Mouse (Mus musculus): ENCODE measurements at regions not wholly inside any gene's neighbourhood (a gene's known extent, or its start where the extent isn't known, plus 50 kb on each side); places are given as distances from the start of the nearest gene placed in this dataset.

DNA sequence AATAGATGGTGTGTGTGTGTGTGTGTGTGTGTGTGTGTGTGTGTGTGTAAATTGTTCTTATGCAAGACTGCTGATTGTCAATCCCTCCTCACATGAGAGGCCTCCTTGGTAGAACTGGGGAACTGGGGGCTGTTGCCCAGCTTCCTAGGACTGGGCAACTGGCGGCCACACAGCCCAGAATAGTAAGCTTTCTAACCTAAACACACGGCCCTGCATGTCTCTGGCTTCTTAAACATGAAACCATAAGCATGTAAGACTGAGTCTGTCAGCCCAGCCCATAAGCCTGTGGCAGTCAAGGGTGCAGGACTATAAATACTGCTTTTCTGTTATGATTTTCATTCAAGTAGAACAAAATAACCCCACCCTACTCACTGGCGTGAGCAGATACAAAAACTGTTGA lies 60.7 kb downstream of the Ifng start:
- peak; percentile 56 to 64 for DNase-seq (ENCODE audit: low spot score in 2 of 2)

- DNase-seq (ENCODE audit: low spot score in 2 of 2): no peak
Observed at GRCm38 (mm10) chr10:118504811-118505210, 64.0 kb downstream of the Ifng start.

GRCm38 (mm10) chr10:118506154-118506553 lies 65.3 kb downstream of the Ifng start:
- peak in 1 of 2 experiments; percentile 6 for DNase-seq (ENCODE audit: low spot score in 2 of 2)

- peak; percentile 48 to 49 for DNase-seq (ENCODE audit: low spot score in 2 of 2)
Observed at GRCm38 (mm10) chr10:118507630-118508029, 66.8 kb downstream of the Ifng start.

- DNase-seq (ENCODE audit: low spot score in 2 of 2): no peak
Observed at GRCm38 (mm10) chr10:118516839-118517238, 76.0 kb downstream of the Ifng start.

DNA sequence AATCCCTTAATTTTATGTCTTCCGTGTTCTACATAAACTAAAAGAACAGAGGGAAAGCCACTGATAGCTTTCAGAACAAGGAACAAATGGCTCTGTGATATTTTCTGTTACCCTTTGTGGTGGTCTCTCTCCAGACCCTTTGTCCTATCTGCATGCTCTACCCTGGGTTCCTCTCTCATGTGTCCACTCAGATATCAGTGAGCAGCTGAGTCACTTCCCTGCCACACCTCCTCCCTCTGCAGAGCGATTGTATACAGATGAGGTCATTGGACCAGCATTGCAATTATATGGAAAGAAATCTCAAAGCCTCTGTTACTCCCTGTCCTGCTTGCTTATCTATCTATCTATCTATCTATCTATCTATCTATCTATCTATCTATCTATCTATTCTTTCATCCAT lies 77.1 kb downstream of the Ifng start:
- no peak for DNase-seq (ENCODE audit: low spot score in 2 of 2)

- peak in 1 of 2 experiments; percentile 31 for DNase-seq (ENCODE audit: low spot score in 2 of 2)
Observed at GRCm38 (mm10) chr10:118545966-118546365, 105.1 kb downstream of the Ifng start.

DNA sequence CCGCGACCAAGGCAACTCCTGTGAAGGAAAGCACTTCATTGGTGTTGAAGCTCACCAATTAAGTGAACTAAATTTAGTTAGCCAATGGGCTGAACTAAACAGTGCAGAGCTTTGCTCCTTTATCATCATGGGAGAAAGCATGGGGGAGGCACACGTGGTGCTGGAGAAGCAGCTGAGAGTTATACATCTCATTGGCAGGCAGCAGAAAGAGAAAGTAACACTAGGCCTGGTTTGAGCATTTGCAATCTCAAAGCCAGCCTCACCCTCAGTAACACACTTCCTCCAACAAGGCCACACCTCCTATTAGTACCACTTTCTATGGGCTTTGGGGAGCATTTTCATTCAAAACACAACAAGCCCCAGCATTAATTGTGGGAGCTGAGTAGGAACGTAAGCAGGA lies 109.4 kb downstream of the Ifng start:
- DNase-seq (ENCODE audit: low spot score in 2 of 2): no peak

DNA sequence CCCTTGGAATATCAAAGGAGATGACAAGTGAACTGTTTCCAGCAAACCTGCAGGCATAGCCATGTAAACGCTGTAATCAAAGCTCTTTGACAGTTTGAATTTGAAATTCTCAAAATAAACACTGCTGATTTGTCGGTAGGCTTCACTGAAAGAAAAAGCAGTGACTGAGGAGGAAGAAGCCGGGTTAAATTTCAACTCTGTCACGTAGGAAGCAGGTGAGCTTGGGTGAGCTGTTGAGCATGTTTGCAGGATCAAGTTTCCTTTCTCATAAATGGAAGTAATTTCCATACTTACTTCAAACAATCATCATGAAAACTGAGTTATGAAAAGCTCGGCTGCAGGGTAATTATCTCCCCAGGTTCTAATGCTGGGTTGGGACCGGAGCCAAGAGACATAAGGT lies 118.0 kb downstream of the Ifng start:
- DNase-seq (ENCODE audit: low spot score in 2 of 2): no peak

GRCm38 (mm10) chr10:118564041-118564440 lies 123.2 kb downstream of the Ifng start:
- no peak for DNase-seq (ENCODE audit: low spot score in 2 of 2)

DNA sequence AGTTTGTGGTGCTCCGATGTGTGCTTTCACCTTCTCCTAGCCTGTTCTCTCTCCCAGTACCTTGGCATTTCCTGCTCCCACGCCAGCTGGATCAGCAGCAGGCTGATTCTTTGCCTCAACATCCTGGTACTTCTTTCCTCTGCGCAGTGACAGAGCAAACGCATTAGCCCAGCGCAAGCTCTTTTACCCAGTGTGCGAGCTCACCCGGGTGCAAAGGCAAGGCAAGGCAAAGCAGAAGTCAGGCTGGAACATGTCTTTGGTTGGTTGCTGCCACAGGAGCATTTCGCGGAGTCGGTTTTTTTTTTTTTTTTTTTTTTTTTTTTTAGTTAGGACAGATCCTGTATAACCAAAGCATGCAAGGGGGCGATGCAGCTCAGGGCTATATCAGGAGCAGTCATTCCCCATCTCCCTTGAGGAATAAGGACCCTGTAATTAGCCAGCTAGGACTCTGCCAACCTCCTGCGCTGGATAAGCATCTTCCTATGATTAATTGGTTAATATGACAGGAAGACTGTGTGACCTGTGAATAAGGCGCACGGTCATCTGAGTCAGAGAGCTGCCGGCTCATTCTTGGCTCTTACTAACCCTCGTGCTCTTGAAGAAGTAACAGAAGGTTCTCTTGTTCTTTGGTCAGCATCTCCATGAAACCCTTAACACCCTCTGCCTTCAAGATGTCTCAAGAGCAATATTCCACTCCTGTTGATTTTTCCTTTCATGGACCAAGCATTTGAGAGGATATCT lies 123.9 kb downstream of the Ifng start:
- no peak for DNase-seq (ENCODE audit: low spot score in 2 of 2)

DNA sequence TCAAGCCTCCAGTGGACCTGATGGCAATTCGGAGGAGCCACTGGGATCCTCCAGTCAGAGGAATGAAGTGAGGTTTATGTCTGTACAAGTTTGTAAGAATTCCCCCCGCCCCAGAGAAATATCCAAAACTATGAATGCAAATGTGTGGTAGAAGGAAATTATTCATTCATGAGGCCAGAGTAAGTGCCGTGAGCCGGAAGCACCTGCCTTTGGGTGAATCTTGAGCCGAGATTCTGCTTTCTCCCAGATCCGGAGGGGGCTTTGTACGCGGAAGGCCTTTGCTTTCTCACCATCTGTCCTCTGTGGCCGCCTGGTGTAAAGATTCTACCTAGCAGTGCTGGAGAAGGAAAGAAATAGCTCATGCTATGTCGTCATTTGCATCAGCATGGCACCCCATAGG lies 127.8 kb downstream of the Ifng start:
- no peak for DNase-seq (ENCODE audit: low spot score in 2 of 2)

DNA sequence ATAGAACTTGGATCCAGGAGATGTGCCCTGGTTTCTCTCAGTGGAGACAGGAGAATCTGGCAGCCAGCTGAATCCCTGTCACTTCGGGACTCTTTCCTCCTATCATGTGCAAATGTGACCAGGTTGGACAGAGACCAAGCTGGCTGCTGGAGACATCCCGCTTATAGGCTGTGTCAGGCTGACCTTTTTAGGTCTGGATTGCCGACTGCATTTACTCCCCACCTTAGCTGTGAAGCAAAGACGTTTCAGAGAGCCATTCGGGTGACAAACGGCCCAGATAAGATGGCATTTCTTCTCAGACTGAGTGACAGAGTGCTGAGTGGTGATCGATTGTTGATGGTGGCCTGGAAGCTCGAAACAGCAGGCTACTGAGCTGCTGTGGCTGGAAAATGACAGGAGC lies 128.6 kb downstream of the Ifng start:
- no peak for DNase-seq (ENCODE audit: low spot score in 2 of 2)

DNA sequence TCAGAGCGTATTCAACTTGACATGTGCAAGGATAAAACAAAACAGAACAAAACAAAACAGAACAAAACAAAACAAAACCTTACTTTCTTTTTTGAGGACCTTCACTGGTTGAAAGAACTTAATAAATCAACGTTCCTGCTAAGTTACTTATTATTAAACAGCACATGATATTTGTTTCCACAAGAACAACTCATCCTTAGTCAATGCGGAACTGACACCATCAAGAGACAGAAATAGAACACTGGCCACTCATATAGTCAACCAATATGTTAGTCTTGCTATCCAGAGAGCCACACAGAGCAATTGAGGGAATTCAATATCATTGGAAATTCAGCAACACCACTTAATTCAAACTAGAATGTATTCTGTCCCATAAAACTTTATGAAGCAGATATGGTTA lies 132.4 kb downstream of the Ifng start:
- DNase-seq (ENCODE audit: low spot score in 2 of 2): no peak

GRCm38 (mm10) chr10:118575570-118575969 lies 134.7 kb downstream of the Ifng start:
- no peak for DNase-seq (ENCODE audit: low spot score in 2 of 2)

GRCm38 (mm10) chr10:118581376-118581775 lies 140.5 kb downstream of the Ifng start:
- DNase-seq (ENCODE audit: low spot score in 2 of 2): no peak

DNA sequence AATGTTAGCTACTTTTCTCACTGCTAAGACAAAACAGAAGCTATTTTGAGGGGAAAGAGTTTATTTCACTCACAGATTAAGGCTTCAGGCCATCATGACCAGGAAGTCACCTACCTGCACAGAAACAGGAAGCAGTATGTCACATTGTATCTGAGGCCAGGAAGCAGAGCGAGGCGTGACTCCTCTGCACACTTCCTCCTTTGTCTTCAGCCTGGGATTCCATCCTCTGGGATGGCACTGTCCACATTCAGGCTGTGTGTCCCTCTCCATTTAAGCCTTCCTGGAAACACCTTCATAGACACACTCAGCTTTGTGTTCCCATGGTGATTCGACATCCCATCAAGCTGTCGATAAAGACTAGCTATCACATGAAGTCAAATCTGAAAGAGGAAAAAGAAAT lies 145.0 kb downstream of the Ifng start:
- no peak for DNase-seq (ENCODE audit: low spot score in 2 of 2)

DNA sequence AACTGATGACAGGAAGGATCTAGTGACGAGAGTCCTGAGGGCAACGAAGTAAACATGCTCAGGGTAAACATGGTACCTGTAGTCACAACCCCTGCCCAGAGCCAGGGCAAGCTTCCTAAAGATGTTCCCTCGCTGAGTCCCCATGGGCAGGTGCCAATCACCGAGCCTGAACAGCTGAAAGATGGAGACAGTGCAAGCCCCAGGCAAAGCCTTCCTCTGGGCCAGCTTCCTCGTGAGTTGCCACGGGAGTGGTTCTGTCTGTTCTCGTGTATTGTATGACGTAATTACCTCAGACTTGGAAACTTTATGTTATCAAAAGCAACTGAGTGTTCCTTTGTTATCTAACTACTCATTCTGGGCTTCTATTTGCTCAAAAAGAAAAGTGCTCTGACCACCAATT lies 147.4 kb downstream of the Ifng start:
- no peak for DNase-seq (ENCODE audit: low spot score in 2 of 2)

GRCm38 (mm10) chr10:118592648-118593368 lies 152.0 kb downstream of the Ifng start:
- peak; percentile 66 to 78 for DNase-seq (ENCODE audit: low spot score in 2 of 2)

GRCm38 (mm10) chr10:118596206-118596605 lies 155.4 kb downstream of the Ifng start:
- no peak for DNase-seq (ENCODE audit: low spot score in 2 of 2)

DNA sequence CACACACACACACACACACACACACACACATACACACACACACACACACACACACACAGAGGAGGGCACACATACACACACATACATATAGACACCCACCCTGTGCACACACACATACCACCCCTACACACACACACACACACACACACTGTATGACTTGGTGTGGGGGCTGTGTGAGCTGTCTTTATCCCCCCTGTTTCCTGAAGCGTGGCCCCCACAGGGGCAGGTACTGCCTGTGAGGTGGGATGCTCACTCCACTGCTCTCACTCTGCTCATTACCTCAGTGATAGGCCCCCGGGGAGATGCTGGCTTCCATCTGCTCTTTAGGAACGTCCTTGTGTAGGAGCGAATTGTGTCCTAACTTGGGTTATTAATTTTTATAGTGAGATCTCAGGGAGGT lies 157.7 kb downstream of the Ifng start:
- no peak for DNase-seq (ENCODE audit: low spot score in 2 of 2)

DNA sequence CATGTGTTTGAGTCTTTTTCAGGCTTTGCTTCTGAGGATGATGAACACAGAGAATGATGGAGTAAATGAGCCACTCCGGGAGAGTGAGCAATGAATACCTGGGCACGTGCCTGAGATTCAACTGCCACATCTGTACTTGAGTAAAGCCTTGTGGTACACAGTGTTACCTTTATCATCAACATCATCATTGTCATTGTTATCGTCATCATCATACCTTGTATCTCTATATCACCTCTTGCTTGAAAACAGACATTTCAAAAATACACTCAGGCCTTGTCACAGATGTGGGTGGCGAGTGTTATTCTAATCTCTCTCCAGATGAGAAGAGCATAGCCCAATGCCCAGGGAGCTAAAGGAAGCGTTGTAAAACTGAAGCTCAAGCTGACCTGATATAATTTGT lies 158.4 kb downstream of the Ifng start:
- DNase-seq (ENCODE audit: low spot score in 2 of 2): no peak

DNA sequence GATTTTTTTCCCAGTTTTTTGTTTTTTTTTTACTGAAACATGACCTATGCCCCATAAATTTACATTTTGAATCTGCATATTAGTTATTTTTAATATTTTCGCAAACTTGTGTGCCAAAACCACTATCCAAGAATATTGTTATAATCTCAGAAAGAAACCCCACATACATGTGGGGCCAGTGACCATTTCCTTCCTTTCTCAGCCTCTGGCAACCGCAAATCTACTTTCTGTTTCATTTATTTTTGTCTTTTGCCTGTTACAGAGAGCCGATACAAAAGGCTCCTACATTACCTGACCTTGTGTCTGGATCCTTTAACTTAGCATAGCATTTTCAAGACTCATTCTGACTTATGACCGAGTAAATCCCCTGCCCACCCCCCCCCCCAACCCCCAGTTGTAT lies 158.8 kb downstream of the Ifng start:
- DNase-seq (ENCODE audit: low spot score in 2 of 2): peak; percentile 35 to 46

All from spleen, postnatal 36 days (tissue).